Mouse (Mus musculus): ENCODE data around the gene Syne1. TPM values are rescaled to one million over a fixed set of nuclear protein-coding genes. Genes with fewer than 3 reads are reported as not detected.
A peak's percentile ranks its signal among the peaks of the same experiment; 100 is the strongest.

Gene Syne1
- total RNA-seq, 1 experiment from 2014 or later: 33.4 TPM

DNA sequence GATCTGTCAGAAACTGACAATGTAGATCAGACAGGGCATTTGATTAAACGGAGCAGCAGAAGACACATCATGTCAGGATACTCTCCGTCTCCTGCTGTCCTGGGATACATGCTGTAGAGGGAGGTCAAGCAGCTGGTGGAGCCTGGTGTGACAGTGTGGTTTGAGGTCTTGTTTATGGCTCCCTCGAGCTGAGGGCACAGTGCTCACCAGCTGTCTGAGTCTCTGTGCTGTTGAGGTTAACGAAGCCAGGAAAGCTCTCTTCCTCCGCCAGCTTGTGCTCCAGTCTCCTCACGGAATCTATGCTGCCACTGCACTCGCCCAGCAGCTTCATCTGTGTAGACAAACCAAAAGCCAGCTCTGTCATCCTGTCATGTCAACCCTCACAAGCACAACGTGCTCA is 510.0 kb downstream of the Syne1 start:
- ATAC-seq (replicated peaks; ENCODE audit: low read depth, poor library complexity, severe bottlenecking): no peak

DNA sequence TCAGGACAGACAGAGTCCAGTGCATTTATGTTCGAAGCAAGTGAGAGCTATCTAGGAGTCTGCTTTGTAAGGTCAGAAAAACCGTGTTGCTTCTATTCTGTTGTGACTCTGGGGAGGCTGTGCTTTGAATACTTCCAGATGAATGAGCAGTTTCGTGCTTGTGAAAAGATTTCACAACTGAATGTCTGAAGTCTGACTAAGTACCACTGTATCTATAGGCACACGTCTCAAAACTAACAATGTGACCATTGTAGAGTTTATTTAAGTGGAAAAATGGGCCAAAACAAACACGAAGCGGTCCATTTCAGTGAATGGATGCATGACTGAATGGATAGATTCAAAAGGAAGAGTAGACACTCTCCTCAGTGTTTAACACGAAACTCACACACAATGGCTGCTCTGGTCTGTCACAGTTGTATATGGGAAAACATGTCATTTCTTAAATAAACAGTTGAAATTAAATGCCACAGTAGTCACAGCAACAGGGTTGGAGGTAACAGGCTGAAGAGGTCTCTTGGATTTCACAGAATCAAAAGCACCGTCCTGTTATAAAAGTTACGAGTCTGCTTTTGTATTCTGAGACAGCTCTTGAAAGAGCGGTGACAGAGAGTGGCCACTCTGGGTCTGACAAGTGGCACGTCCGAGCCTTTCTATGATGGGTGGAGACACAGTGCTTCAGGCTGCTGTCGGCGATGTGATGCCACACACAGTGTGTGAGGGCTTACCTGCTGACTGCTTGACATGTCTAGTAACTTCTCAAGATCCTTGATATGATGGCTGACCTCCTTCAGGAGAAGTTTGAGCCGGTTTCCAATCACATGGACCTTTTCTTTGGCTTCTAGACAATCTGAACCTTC is 518.9 kb downstream of the Syne1 start:
- ATAC-seq (replicated peaks; ENCODE audit: low read depth, poor library complexity, severe bottlenecking): no peak

GRCm38 (mm10) chr10:5029883-5030282 is 521.4 kb downstream of the Syne1 start:
- ATAC-seq (replicated peaks; ENCODE audit: low read depth, poor library complexity, severe bottlenecking): no peak

DNA sequence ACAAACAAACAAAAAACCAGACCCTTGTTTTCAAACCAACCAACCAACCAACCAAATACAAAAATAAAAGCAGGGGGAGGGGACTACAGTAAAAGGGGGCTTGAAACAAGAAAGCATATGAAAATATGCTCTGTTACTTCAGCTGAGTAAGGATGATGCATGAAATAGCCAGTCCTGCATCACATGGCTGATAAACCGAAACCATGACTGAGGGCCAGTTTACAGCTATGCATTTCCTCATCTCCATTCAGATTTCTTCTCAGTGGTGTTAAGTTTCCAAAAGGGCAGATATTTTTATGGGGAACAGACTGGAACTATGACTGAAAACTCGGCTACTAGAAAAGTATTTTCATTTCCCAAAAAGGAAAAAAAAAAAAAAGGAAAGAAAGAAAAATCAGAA is 522.1 kb downstream of the Syne1 start:
- ATAC-seq (replicated peaks; ENCODE audit: low read depth, poor library complexity, severe bottlenecking): no peak

DNA sequence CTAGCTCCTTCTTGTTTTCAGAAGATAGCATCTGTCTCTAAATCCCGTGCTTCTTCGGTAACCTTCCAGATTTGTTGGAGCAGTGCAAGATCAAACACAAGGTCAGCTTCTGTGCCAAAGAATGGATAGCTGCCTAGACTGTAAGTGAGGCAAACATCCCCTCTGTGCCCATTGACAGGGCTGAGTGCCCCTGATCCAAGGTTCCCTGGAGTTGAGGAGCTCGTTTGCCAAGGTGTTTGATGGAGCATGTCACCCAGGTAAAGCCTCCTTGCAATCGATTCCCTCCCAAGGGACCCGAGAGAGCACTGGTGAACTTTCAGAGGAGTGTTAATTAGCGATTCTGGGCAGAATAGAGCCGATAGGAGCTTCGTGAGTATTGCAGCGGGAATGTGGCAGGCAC is 523.0 kb downstream of the Syne1 start:
- no peak for ATAC-seq (replicated peaks; ENCODE audit: low read depth, poor library complexity, severe bottlenecking)

- ATAC-seq (replicated peaks; ENCODE audit: low read depth, poor library complexity, severe bottlenecking): no peak
These were observed 524.1 kb downstream of the Syne1 start for GRCm38 (mm10) chr10:5027208-5027607.

DNA sequence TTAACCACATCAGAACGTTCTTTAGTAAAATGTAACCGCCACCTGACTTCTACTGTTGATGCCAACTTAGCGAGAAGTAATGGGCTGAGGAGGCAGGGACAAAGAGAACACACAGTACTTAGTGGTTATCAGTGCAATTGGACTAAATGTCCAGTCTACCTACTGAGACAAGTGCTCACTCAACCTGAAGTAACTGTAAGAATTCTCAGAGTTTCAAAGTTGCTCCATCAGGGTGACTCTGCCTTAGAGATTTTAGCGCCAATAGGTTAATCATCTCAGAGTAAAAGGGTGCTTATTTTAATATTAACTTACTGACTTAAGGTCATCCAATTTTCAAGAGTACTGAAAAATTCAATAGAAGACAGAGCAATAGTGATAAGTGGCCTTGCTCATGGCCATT is 525.4 kb downstream of the Syne1 start:
- ATAC-seq (replicated peaks; ENCODE audit: low read depth, poor library complexity, severe bottlenecking): no peak

GRCm38 (mm10) chr10:5017148-5017547 is 534.1 kb downstream of the Syne1 start:
- ATAC-seq (replicated peaks; ENCODE audit: low read depth, poor library complexity, severe bottlenecking): no peak

DNA sequence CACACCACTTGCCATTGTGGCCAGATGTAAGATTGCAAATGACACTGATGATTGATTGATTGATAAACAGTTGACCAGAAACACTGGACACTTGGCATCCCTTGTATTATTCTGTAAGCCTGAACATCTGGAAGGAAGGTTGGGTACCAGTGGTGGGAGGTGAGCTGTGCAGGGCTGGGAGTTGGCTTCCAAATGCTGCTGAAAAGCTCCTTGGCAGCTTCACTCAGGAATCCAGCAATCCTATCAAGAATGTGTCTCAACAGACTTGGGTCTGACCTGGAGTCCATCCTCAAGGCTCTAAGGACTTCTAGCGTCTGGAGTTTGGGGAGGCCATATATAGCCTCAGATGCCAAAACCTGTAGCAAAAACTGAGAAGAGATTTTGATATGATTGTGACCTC is 536.3 kb downstream of the Syne1 start:
- ATAC-seq (replicated peaks; ENCODE audit: low read depth, poor library complexity, severe bottlenecking): no peak

GRCm38 (mm10) chr10:5012004-5012403 is 539.3 kb downstream of the Syne1 start:
- no peak for ATAC-seq (replicated peaks; ENCODE audit: low read depth, poor library complexity, severe bottlenecking)

DNA sequence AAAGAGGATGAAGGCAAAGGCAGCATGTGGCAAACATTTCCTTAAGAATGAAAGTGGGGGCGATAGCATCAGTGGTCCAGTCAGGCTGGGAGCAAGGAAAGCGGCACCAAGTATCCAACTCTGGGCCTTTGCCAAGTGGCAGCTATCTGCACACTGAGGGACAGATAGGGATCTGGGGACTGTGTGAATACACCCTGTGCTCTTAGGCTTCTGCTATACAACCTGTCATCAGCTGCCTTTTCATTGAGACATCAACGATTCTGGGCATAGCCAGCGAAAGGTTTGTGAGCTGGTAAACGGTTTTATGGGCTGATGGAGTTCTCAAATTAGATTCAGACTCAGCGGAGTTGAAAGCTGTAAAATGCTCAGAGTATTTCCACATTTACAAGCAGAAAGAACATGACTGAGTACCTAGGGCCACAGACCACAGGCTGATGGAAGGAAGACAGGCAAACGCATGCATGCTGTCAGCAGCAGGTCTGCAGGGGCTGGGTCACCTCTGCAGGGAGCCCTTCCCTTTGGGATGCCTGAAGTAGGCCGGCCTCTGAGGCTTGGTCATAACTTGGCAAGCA is 542.4 kb downstream of the Syne1 start:
- no peak for ATAC-seq (replicated peaks; ENCODE audit: low read depth, poor library complexity, severe bottlenecking)

DNA sequence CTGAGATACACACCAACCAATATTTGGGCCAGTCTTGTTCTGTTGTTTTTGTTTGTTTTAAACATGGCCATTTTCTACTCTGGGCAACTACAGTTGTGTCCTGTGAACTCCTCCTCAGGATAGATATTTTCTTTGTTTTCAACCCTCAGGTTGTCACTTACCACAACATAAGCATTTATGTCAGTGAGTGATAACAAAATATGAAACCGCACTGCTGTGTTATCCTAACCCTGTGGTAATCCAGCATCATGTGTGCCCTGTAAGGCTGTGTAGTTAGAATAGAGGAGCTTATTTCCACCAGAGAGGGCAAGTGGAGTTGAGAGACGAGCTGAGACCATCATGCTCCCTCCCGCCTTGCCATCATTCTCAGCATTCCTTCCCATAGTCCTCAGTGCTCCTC is 554.7 kb downstream of the Syne1 start:
- peak; percentile 69 for ATAC-seq (replicated peaks; ENCODE audit: low read depth, poor library complexity, severe bottlenecking)

GRCm38 (mm10) chr10:4993802-4994201 is 557.5 kb downstream of the Syne1 start:
- ATAC-seq (replicated peaks; ENCODE audit: low read depth, poor library complexity, severe bottlenecking): peak; percentile 50

- ATAC-seq (replicated peaks; ENCODE audit: low read depth, poor library complexity, severe bottlenecking): no peak
These were observed 567.4 kb downstream of the Syne1 start for GRCm38 (mm10) chr10:4983919-4984318.

DNA sequence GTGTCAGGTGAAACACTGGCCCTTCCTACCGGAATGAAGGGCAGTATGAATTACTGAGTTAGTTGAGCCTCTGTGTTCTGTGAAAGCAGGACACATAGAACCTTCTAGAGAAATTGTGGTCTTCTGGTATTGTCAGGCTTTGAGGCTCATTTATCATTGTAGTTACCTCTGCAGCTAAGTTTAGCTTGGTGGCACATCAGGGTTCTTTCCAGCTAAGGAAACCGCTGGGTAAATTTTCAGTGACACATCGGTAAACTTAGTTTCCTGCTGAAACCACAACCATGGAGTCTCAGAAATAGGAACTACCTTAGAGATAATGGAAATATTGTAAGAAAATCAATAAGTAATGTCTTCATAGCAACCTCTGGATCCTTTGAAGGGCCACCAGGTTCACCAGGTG is 573.9 kb downstream of the Syne1 start:
- ATAC-seq (replicated peaks; ENCODE audit: low read depth, poor library complexity, severe bottlenecking): peak; percentile 94

GRCm38 (mm10) chr10:4976557-4976956 is 574.7 kb downstream of the Syne1 start:
- ATAC-seq (replicated peaks; ENCODE audit: low read depth, poor library complexity, severe bottlenecking): no peak

DNA sequence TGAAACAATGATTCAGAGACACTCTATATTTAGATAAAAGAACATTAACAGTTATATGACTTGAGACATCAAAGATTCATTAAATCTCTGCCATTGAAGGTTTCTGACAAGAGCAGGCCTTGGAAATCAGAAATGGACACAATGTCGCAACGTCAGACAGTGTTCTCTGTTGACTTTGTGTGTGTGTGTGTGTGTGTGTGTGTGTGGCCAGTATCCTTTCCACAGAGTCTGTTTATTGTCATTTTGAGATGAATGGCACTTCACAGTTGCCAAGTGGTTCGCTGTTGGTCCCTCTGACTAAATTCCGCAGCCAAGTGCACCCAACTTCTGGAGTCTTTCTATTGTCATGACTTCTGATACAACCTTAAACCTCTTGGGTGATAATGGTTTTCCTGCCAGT is 577.0 kb downstream of the Syne1 start:
- no peak for ATAC-seq (replicated peaks; ENCODE audit: low read depth, poor library complexity, severe bottlenecking)

DNA sequence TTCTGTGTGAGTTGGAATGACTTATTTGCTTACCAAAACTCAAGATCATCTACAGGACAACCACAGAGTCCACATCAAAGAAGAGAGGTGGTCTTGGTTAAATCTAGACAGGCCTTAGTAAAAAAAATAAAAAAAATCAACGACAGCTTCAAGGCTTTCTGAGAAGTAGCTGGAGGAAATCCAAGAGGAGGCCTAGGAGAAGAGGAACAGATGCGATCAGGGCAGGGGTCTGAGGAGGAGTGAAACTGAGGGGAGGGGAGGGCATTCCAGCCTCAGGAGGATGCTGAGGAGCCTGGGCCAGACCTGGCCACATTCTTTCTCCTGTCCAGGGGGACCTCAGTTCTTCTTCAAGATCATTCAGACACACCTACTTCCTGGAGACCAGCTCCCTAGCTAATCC is 579.3 kb downstream of the Syne1 start:
- ATAC-seq (replicated peaks; ENCODE audit: low read depth, poor library complexity, severe bottlenecking): no peak

DNA sequence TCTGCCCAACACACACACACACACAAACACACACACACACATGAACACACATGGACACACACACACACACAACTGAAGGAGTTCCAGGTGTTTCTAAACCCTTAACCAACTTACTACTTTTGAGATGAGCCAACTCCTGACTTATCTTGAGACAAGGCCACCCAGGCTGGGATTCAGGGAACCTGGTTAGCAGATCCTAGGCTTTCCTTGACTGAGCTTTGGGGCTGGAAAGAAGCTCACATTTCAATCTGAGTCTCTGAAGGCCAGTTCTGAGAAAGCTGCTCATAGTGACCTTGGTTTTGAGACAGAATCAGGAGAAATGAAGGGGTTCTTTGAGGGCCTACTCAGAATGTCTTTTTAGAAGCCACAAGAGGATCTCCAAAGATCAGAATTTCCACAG is 579.7 kb downstream of the Syne1 start:
- ATAC-seq (replicated peaks; ENCODE audit: low read depth, poor library complexity, severe bottlenecking): no peak

DNA sequence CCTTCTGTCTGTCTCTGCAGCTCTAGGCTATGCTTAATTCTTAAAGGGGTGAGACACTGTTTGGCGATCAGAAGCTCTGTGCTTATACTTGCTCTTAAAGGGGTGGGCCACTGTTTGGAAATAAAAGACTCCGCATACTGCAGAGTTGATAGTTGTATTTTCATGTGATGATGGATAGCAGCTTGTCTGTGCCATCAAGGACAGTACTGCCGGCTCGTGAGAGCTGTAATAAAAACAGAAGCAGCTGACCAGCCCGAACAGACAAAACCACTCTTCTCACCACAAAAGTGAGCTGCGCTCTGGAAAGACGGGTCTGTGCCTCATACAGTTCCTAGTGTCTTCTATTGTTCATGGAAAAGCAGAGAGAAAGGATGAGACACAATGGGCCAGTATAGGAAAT is 580.1 kb downstream of the Syne1 start:
- ATAC-seq (replicated peaks; ENCODE audit: low read depth, poor library complexity, severe bottlenecking): no peak

All from common myeloid progenitor, adult 5-6 weeks (primary cell).